10 mouse cellular contexts compared by ENCODE assay signal in genomic region chr5:35245555-35246273, GRCm38 (mm10). TPM values are rescaled to one million over a fixed set of nuclear protein-coding genes. Genes with fewer than 3 reads are reported as not detected.
DNase-seq lines count a peak whose midpoint lies in the region; ATAC-seq lines count a peak whose summit lies in the region.
"Had no signal": no experiment of that assay in that cellular context is flagged by ENCODE, and none has a peak within 500 bp of the region (broad histone marks: within the 10 kb centered on the region; RNA-seq: fewer than 3 reads in every experiment).

No protein-coding gene starts in this region.

- H3K27ac ChIP-seq in forebrain, embryonic 16.5 days (ENCODE audit: low read length), result no peak overlapping the region
- no peak overlapping the region for H3K27ac ChIP-seq in midbrain, embryonic 15.5 days

- H3K4me2 ChIP-seq in forebrain, embryonic 16.5 days (ENCODE audit: low read length), result no peak overlapping the region
- H3K4me2 ChIP-seq in midbrain, embryonic 15.5 days, result no peak overlapping the region

- no peak overlapping the region for H3K4me3 ChIP-seq in forebrain, embryonic 16.5 days (replicated peaks; ENCODE audit: low read length)
- H3K4me3 ChIP-seq in midbrain, embryonic 15.5 days, result no peak overlapping the region
- H3K4me3 ChIP-seq: megakaryocyte, embryonic 14.5 days had no signal

- WGBS in forebrain, embryonic 16.5 days, result 47% methylated on average over 11 of the region's 11 CpGs
- WGBS in midbrain, embryonic 15.5 days, result 41% methylated on average over 11 of the region's 11 CpGs

- peaks cover 3% of the 10 kb centered on the region; the same call in 1 of the 2 replicates for H3K9me3 ChIP-seq in forebrain, embryonic 16.5 days (ENCODE audit: control insufficient read depth, low read length)
- H3K9me3 ChIP-seq in midbrain, embryonic 15.5 days, result peaks cover 5% of the 10 kb centered on the region; the same call in 1 of the 2 replicates

- peak; percentile 52; the same call in 1 of the 2 replicates for ATAC-seq in forebrain, embryonic 16.5 days
- ATAC-seq in midbrain, embryonic 15.5 days (replicated peaks), result peak; percentile 75; the same call in 1 of the 2 replicates
- ATAC-seq in erythroid progenitor cell, adult 5-6 weeks (replicated peaks; ENCODE audit: low FRiP score, poor library complexity, severe bottlenecking), result no peak
- no peak for ATAC-seq in megakaryocyte-erythroid progenitor cell, adult 5-6 weeks (replicated peaks; ENCODE audit: low FRiP score, low TSS enrichment, poor library complexity, severe bottlenecking)

- H3K36me3 ChIP-seq in forebrain, embryonic 16.5 days (ENCODE audit: control insufficient read depth, insufficient read depth), result no peaks in the 10 kb centered on the region
- H3K36me3 ChIP-seq in midbrain, embryonic 15.5 days (replicated peaks), result no peaks in the 10 kb centered on the region

- H3K27me3 ChIP-seq in forebrain, embryonic 16.5 days (replicated peaks; ENCODE audit: control insufficient read depth, insufficient read depth, low read length), result no peaks in the 10 kb centered on the region
- no peaks in the 10 kb centered on the region for H3K27me3 ChIP-seq in midbrain, embryonic 15.5 days (replicated peaks)

- H3K4me1 ChIP-seq in forebrain, embryonic 16.5 days (replicated peaks; ENCODE audit: control insufficient read depth, insufficient read depth, low read length), result peaks cover 8% of the 10 kb centered on the region
- H3K4me1 ChIP-seq in midbrain, embryonic 15.5 days, result peaks cover 11% of the 10 kb centered on the region

- no peak overlapping the region for H3K9ac ChIP-seq in forebrain, embryonic 16.5 days (replicated peaks; ENCODE audit: low read depth, low read length)
- no peak overlapping the region for H3K9ac ChIP-seq in midbrain, embryonic 15.5 days

- DNase-seq in layer of hippocampus, adult 11-12 months (ENCODE audit: low spot score), result peak; percentile 30
- DNase-seq in layer of hippocampus, postnatal 36 days, result no peak
- DNase-seq in R1 (ENCODE audit: low read depth, low spot score), result peak; percentile 6
- DNase-seq in heart, postnatal 14 days, result no peak

- intact Hi-C loops in heart, postnatal 14 days (cut with DNase I), result loop anchor here (2.0 kb wide), 1 partner anchor 103 kb away; no protein-coding TSS in a partner anchor

RNA-seq across cellular contexts. Expression of gene Adra2c, which starts 32.4 kb away (rescaled TPM):
- 10 to 100 TPM; 26.9 to 27.2 TPM for total RNA-seq in layer of hippocampus, postnatal 36 days (2021)
- 0.65 and 0.71 TPM in 2 replicates for polyA plus RNA-seq in forebrain, embryonic 16.5 days (2015; fragmentation: Nextera tagmentation; extraction: Ambion mirVana)
- polyA plus RNA-seq in midbrain, embryonic 15.5 days (2015; fragmentation: Nextera tagmentation; extraction: Ambion mirVana), result 0.32 and 0.86 TPM in 2 replicates
- total RNA-seq in erythroid progenitor cell, adult 5-6 weeks (2015; ENCODE audit: low replicate concordance), result not detected in 2 replicates
- not detected in 2 replicates for total RNA-seq in erythroid progenitor cell, adult 5-6 weeks (2017; ENCODE audit: low replicate concordance)
- not detected in 2 replicates for total RNA-seq in megakaryocyte-erythroid progenitor cell, adult 5-6 weeks (2014; fragmentation: Nextera tagmentation)
- total RNA-seq in megakaryocyte-erythroid progenitor cell, adult 5-6 weeks (2017), result not detected in 2 replicates
- under 1 TPM; 0.27 to 0.36 TPM for total RNA-seq in heart, postnatal 14 days (2021)
- total RNA-seq: hematopoietic stem cell, adult 5-6 weeks had no signal

Comparison
In these comparisons a context has a peak if more than half of its experiments do, and no peak if none do; other contexts are left out.
1. DNase-seq: peak in layer of hippocampus, adult 11-12 months (single experiment) and R1 (single experiment); none in layer of hippocampus, postnatal 36 days (0 of 2) and heart, postnatal 14 days (0 of 2).
2. ATAC-seq: peak in forebrain, embryonic 16.5 days (single experiment) and midbrain, embryonic 15.5 days (single experiment); none in erythroid progenitor cell, adult 5-6 weeks (single experiment) and megakaryocyte-erythroid progenitor cell, adult 5-6 weeks (single experiment).
3. RNA of gene Adra2c, which starts 32.4 kb away (total RNA-seq): 26.9 to 27.2 TPM in layer of hippocampus, postnatal 36 days; 0.27 to 0.36 TPM in heart, postnatal 14 days, not detected in erythroid progenitor cell, adult 5-6 weeks and not detected in megakaryocyte-erythroid progenitor cell, adult 5-6 weeks; every median in the first group is over 10 times any median in the second.